Mouse (Mus musculus) adrenal gland, adult (tissue): Measurements from ENCODE around the gene Rassf5.
A peak's percentile ranks its signal among the peaks of the same experiment; 100 is the strongest.

Source experiments
- DNase-seq, 2 experiments: peaks; one replicate each; pipeline ENCODE4 v3.0.0; 2022 to 2023; ENCODE audit warnings: low spot score in 1 of 2; ENCODE audit not compliant: inconsistent age in 2 of 2

Rassf5 gene

GRCm38 (mm10) chr1:131245089-131245856, at the start of gene Rassf5:
TSS of gene Rassf5 (minus strand) at chr1:131245258.
- peak; percentile 91 to 97 for DNase-seq

GRCm38 (mm10) chr1:131293922-131294250, 48.8 kb upstream of the Rassf5 start:
- DNase-seq, result peak in 1 of 2 experiments; percentile 31

- no peak for DNase-seq
These were observed 48.3 kb upstream of the Rassf5 start for GRCm38 (mm10) chr1:131293221-131293921.

DNA sequence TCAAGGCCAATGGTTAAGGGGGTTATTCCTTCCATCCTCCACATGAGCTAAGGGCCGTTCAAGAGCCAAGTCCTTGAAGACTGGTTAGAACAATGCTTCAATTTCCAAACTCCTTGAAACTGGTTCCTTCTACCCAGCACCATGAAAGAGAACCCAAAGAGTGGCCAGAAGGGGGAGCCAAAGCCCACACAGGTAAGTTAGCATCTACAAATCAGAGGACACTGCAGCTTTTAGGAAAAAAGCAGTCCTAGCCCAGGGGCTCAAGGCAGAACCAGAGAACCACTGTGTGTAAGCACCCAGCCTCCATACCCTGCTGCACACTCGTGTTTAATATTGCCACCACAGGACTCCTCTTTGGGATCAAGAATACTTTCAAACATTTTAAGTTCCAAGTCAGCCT, 45.6 kb upstream of the Rassf5 start:
- peak; percentile 69 to 90 for DNase-seq

GRCm38 (mm10) chr1:131288938-131289337, 43.9 kb upstream of the Rassf5 start:
- DNase-seq, result no peak

- no peak for DNase-seq
These were observed 42.2 kb upstream of the Rassf5 start for GRCm38 (mm10) chr1:131287267-131287666.

DNA sequence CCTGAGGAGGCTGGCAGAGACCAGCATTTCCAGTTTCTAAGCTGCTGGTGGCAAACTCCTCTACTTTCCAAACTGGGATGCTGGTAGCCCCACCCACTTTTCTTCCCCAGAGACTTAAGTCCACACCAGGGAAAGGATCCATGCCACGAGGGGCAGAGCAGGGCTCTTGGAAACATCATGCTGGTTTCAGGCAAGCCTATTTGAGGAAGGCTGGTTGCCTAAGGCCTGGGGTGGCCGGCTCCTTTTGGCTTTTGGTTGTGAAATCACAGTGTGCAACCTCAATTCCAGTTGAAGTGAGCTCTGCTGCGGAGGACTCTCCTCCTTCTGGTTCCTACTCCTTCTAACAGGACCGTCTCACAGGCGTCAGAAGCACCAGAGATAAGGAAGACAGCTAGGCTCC, 41.7 kb upstream of the Rassf5 start:
- DNase-seq, result peak in 1 of 2 experiments; percentile 32

GRCm38 (mm10) chr1:131284616-131285015, 39.6 kb upstream of the Rassf5 start:
- no peak for DNase-seq

DNA sequence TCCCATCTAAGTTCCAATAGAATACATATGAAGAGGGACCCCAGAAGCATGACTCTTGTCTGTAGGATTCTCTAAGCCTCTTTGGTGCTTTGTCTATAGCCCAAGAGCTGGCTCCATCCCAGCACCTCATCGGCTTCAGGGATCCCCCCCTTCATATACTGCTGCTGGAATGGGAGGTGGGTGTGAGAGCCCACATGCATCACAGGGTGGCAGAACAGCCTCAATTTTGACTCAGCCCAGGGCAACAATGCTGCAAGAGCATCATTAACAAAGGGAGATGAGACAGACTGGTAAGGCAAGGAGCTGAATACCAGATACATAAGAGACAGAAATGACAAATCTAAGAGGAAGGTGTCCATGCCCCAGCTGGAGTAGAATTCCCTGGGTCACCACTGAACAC, 39.1 kb upstream of the Rassf5 start:
- DNase-seq, result no peak

GRCm38 (mm10) chr1:131281731-131282130, 36.7 kb upstream of the Rassf5 start:
- no peak for DNase-seq

GRCm38 (mm10) chr1:131280280-131280679, 35.2 kb upstream of the Rassf5 start:
- DNase-seq, result no peak

- DNase-seq, result no peak
These were observed 34.4 kb upstream of the Rassf5 start, which contains the start of gene Ikbke for GRCm38 (mm10) chr1:131279456-131279776. TSS of gene Ikbke (minus strand) at chr1:131279606.

DNA sequence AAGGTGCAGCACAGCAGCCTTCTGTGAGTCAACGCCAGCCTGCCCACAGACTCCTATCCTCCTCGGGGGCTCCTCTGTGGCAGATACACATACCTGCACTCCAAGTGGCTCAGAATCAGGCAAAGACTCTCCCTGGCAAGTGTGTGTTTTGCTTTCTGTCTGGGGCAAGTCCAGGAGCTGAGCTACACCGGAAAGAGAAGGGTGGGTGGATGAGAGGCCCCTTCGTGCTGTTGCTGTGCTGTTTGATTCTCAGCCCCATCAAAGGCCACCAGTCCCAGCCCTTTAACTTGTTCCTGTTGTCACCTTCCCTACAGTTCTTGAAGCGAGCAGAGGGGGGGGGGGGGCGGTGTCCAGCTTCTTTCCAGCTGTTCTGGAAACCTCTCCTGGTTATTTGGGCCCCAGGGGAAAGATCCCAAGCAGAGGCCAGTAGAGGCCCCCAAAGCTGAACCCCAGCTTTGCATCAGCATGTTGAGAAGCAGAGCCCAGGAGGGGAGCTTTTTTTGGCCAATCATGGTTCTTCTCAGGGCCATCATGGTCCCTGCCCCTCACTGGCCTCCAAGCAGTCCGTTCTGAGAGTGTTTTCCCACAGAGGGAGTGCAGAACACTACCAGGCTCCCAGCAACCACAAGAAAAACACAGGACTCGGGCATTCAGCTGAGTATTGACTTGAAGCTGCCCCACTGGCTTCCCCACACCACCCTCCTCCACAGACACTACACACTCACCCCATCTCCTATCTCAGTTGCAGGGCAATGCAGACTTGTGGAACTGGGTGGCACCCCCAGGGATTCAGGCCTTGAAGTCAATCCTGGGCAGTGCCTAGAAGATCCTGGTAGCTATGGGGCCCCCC, 33.8 kb upstream of the Rassf5 start:
- DNase-seq, result peak; percentile 43 to 78

DNA sequence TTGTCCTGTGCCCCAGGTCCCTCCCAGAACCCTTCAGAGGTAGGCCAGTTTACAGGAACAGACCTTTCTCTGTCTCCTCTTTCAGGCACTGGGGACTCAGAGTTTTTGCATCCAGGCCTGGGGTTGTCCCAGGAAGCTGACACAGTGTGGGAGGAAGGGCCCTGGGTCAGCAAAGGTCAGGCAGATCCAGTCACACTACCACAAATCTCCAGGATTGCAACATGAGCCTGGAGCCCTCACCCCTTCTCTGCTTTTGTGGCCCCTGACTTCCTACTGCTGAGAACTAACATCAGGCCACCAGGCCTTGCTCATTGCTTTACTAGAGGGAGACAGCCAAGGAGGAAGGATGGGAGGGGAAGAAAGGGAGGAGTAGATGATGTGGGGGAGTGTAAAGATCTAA, 31.8 kb upstream of the Rassf5 start:
- DNase-seq, result peak; percentile 65 to 68

DNA sequence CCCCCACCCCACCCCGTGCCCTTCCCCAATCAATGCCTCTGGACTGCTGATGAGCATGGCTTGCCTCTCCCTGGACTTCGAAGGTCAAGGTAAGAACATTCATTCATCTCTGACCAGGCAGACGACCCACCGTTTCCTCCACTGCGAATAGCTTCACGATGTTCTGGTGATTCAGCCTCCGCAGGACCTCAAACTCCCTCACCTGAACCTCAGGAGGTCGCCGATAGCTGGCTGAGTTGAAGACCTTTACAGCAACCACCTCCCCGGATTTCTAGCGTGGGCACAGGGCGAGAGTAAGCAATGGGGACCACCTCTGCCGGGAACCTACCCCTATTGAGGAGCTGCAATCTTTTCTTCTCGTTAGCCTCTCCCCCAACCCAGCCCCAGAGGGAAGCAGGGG, 30.5 kb upstream of the Rassf5 start:
- DNase-seq, result peak; percentile 58 to 80

DNA sequence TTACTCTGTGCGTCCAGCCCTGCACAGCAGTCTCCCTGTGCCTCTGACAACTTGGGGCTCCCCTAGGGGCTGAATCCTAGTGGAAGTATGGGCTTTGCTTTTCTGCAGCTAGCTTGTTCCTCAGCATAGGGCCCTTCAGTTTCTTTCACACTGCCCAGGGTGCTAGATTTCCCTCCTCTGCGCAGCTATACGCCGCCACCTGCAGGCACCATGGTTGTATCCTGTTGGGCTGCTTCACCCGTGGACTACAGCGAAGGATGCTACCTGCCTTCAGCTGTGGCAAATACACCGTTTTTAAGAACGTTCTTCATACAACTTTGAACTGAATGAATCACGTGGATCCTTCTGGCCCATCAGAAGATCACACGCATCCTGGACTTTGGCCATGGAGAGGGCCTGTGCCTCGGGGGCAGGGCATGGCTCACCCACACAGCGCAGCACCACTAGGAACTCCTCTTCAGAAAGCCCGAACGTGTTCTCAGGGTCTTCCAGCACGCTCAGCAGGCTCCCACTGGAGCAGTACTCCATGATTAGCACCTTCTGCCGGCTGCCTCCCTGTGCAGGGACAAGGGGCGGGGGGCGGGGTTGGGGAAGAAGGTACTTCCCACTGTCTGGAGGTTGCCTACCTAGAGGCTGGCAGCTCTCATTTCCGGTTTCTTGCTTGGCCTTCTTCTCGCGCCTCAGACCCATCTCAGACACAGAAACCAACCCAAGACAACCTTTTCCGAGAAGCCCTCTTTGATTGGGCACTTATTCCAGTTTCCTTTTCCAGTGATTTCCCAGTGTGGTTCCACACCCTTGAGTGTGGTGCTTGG, 29.9 kb upstream of the Rassf5 start:
- DNase-seq, result peak; percentile 58 to 60

- peak; percentile 70 to 88 for DNase-seq
These were observed 24.9 kb upstream of the Rassf5 start for GRCm38 (mm10) chr1:131269797-131270578.

DNA sequence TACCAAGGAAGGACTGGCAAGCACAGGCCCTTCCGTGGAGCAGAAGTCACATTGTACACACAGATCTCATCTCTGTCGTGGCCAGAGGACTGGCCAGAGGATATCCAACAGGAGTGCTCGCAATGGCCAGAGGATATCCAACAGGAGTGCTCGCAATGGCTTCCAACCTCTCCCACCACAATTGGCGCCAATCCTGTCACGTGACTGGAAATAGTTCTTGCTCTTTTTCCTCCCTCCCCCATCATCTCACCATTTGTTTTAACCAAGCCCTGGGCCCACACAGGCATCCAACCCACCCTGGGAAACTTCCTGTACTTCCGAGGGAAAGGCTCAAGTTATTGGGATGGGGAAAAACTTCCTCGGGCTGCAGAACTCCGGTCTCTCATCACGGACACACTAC, 23.7 kb upstream of the Rassf5 start:
- DNase-seq, result no peak

DNA sequence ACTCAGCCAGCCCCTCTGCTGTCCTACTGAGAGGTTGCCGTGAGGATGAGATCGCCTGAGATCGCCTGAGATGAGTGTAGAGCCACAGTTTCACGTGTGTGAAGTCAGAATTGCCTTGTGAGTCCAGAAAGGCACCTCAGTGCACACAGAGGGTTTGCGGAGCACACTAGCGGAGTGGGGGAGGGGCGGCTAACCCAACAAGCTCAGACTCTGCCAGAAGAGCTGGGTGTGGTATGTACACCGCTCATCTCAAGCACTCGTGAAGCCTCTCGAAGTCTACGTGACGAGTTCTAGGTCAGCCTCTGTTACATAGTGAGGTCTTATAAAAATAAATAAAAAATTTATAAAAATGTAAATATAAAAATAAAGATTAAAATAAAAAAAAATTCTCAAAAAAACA, 18.8 kb upstream of the Rassf5 start:
- no peak for DNase-seq

DNA sequence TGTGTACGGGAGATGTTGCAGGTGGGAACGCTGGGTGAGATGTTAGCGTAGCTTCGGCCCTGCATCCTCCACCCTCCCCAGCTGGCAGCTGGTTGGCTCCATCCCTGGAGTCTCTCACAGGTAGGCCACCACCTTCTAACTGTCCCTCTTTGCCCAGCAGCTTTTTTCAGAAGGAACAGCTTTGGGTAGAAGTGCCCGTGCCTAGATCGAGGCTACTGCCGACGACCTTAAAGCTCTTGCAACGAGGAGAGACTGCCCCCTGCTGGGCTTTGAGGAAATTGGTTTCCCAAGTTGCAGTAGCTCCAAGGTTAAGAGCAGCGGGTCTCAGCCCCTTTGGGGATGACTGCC, 15.2 kb upstream of the Rassf5 start:
- DNase-seq, result peak; percentile 63 to 88
